Mouse (Mus musculus) MEL (cell line): Measurements from ENCODE around the gene Toe1. TPM values are rescaled to one million over a fixed set of nuclear protein-coding genes. Genes with fewer than 3 reads are reported as not detected.

Experiments
- DNase-seq: peaks from one replicate; pipeline ENCODE4 v3.0.0; 2011; ENCODE audit warnings: low read depth, low spot score
- H3K27ac ChIP-seq: 2 replicates; pipeline ENCODE4 v1.5.1; 2012; ENCODE audit warnings: low read depth, mild to moderate bottlenecking, control low read depth, low read length, moderate library complexity; ENCODE audit not compliant: control insufficient read depth
- H3K27me3 ChIP-seq, 2 experiments: fragments of 150-350 bp in 1 of 2; sonication (generic) in 1 of 2; 2 replicates each; pipeline ENCODE4 v1.6.1; 2012; ENCODE audit warnings: low read length in 2 of 2, mild to moderate bottlenecking in 2 of 2, improper control_type of control experiment in 1 of 2, moderate library complexity in 1 of 2; ENCODE audit not compliant: insufficient read depth in 2 of 2, control insufficient read depth in 1 of 2
- H3K36me3 ChIP-seq, 2 experiments: 2 replicates each; pipeline ENCODE4 v1.6.1; 2012 to 2014; ENCODE audit warnings: low read length in 2 of 2, improper control_type of control experiment in 1 of 2, inconsistent platforms in 1 of 2, mild to moderate bottlenecking in 1 of 2; ENCODE audit not compliant: insufficient read depth in 2 of 2, control insufficient read depth in 1 of 2
- H3K4me1 ChIP-seq, 2 experiments: fragments of 150-350 bp in 1 of 2; sonication (generic) in 1 of 2; 2 replicates each; pipeline ENCODE4 v1.6.1; 2012; ENCODE audit warnings: low read length in 2 of 2, improper control_type of control experiment in 1 of 2, mild to moderate bottlenecking in 1 of 2; ENCODE audit not compliant: insufficient read depth in 2 of 2, control insufficient read depth in 1 of 2
- H3K4me3 ChIP-seq, 2 experiments: fragments of 150-350 bp in 1 of 2; sonication (generic) in 1 of 2; 2 replicates each; pipeline ENCODE4 v1.5.1; 2012; ENCODE audit warnings: low read depth in 2 of 2, low read length in 2 of 2, mild to moderate bottlenecking in 2 of 2, moderate library complexity in 2 of 2, control low read depth in 1 of 2, improper control_type of control experiment in 1 of 2; ENCODE audit not compliant: control insufficient read depth in 1 of 2, insufficient read depth in 1 of 2
- H3K79me2 ChIP-seq: 2 replicates; pipeline ENCODE4 v1.6.1; 2012; ENCODE audit warnings: mild to moderate bottlenecking, low read length, moderate library complexity; ENCODE audit not compliant: control insufficient read depth, poor library complexity, insufficient read depth
- H3K9ac ChIP-seq: 2 replicates; pipeline ENCODE4 v1.6.1; 2012; ENCODE audit warnings: low read depth, mild to moderate bottlenecking, control low read depth, low read length, moderate library complexity; ENCODE audit not compliant: control insufficient read depth, poor library complexity, severe bottlenecking
- H3K9me3 ChIP-seq: fragments of 150-350 bp; sonication (generic); replicated peaks from 2 replicates; pipeline ENCODE4 v1.6.1; 2012; ENCODE audit warnings: mild to moderate bottlenecking, low read length, improper control_type of control experiment, moderate library complexity; ENCODE audit not compliant: insufficient read depth
- CHD2 ChIP-seq: IDR thresholded peaks from 2 replicates; pipeline ENCODE4 v1.6.1; 2011; ENCODE audit warnings: low read length, improper control_type of control experiment
- CTCF ChIP-seq, 3 experiments: IDR thresholded peaks in 2 of 3; conservative IDR thresholded peaks in 1 of 3; 2 replicates each; pipeline ENCODE4 v1.5.1; 2011 to 2012; ENCODE audit warnings: low read length in 3 of 3, low read depth in 2 of 3, mild to moderate bottlenecking in 2 of 3, improper control_type of control experiment in 1 of 3, inconsistent platforms in 1 of 3, mixed read lengths in 1 of 3, moderate library complexity in 1 of 3; ENCODE audit not compliant: control insufficient read depth in 1 of 3, insufficient read depth in 1 of 3, poor library complexity in 1 of 3, severe bottlenecking in 1 of 3
- ETS1 ChIP-seq: IDR thresholded peaks from 2 replicates; pipeline ENCODE4 v1.6.1; 2012; ENCODE audit warnings: low read depth, mild to moderate bottlenecking, inconsistent platforms, low read length, improper control_type of control experiment, moderate library complexity
- GABPA ChIP-seq: IDR thresholded peaks from 2 replicates; pipeline ENCODE4 v1.6.1; 2012; ENCODE audit warnings: low read depth, mild to moderate bottlenecking, inconsistent platforms, low read length, improper control_type of control experiment, moderate library complexity
- GATA1 ChIP-seq: IDR thresholded peaks from 2 replicates; pipeline ENCODE4 v1.6.1; 2011; ENCODE audit warnings: low read depth, low read length, improper control_type of control experiment
- MAZ ChIP-seq: IDR thresholded peaks from 2 replicates; pipeline ENCODE4 v1.6.1; 2012; ENCODE audit warnings: low read depth, mild to moderate bottlenecking, inconsistent platforms, low read length, improper control_type of control experiment
- MEF2A ChIP-seq: IDR thresholded peaks from 2 replicates; pipeline ENCODE4 v1.6.1; 2014; ENCODE audit warnings: low read depth, mild to moderate bottlenecking, inconsistent platforms, low read length, improper control_type of control experiment; ENCODE audit not compliant: poor library complexity, insufficient replicate concordance, severe bottlenecking; ENCODE audit errors: extremely low read depth
- POLR2A ChIP-seq, 2 experiments: IDR thresholded peaks; 2 replicates each; pipeline ENCODE4 v1.6.1; 2011 to 2012; ENCODE audit warnings: low read length in 2 of 2, mild to moderate bottlenecking in 2 of 2, control low read depth in 1 of 2, improper control_type of control experiment in 1 of 2, low read depth in 1 of 2, moderate library complexity in 1 of 2; ENCODE audit not compliant: control insufficient read depth in 1 of 2, insufficient read depth in 1 of 2, poor library complexity in 1 of 2
- RCOR1 ChIP-seq: IDR thresholded peaks from 2 replicates; pipeline ENCODE4 v1.6.1; 2012; ENCODE audit warnings: low read depth, mild to moderate bottlenecking, inconsistent platforms, low read length, improper control_type of control experiment
- ZC3H11A ChIP-seq: IDR thresholded peaks from 2 replicates; pipeline ENCODE4 v1.6.1; 2012; ENCODE audit warnings: low read depth, mild to moderate bottlenecking, inconsistent platforms, low read length, improper control_type of control experiment
- ZNF384 ChIP-seq: IDR thresholded peaks from 2 replicates; pipeline ENCODE4 v1.6.1; 2012; ENCODE audit warnings: low read depth, mild to moderate bottlenecking, inconsistent platforms, low read length, improper control_type of control experiment
- polyA plus RNA-seq, 2 experiments: library from polyadenylated mRNA; stranded (reverse) in 1 of 2; unstranded in 1 of 2; fragments of >175 nt in 1 of 2; fragments of >200 nt in 1 of 2; gene quantifications; 2 replicates each; pipeline versions ENCODE4 v1.2.1 to v1.2.4; 2012; ENCODE audit warnings: low replicate concordance in 2 of 2, low read depth in 1 of 2; ENCODE audit not compliant: insufficient read length in 2 of 2, insufficient read depth in 1 of 2, missing spikeins in 1 of 2
- total RNA-seq: library from RNA; depleted of rRNA; stranded (reverse); fragments of 300-350 nt; gene quantifications from 2 replicates; pipeline ENCODE4 v1.2.3, GENCODE M21; 2012; rRNA removed

Gene Toe1
- total and polyA plus RNA-seq, 3 experiments, result 38.3 to 49.3 TPM; not detected in 1

DNA sequence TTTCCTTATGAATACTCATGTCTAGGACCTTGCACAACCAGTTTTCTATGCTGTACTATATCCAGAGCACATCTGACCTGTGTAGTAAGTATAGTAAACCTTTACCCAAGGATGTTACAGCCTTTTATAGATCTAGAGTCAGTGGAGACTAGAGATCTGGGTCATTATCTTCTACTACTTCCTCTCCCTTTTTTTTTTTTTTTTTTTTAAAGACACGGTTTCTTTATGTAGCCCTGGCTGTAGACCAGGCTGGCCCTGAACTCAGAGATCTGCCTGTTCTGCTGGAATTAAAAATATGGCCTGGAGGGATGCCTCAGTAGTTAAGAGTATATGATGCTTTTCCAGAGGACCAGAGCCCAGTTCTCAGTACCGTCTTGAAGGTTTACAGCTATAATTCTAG, 45.5 kb downstream of the Toe1 start:
- Histone ChIP-seq H3K9me3 (no peaks in the 10 kb centered on the region), H3K4me3 (no peak overlapping the region), H3K27ac (no peak overlapping the region), H3K36me3 (peaks cover 0 to 2% of the 10 kb centered on the region in 2 experiments; a peak in 1 of 4 replicates), H3K9ac (no peak overlapping the region), H3K79me2 (no peaks in the 10 kb centered on the region), H3K4me1 (no peaks in the 10 kb centered on the region), H3K27me3 (no peaks in the 10 kb centered on the region)
- no peak for DNase-seq
- TF ChIP-seq ZNF384 (peak; percentile 92), ETS1 (no peak)

DNA sequence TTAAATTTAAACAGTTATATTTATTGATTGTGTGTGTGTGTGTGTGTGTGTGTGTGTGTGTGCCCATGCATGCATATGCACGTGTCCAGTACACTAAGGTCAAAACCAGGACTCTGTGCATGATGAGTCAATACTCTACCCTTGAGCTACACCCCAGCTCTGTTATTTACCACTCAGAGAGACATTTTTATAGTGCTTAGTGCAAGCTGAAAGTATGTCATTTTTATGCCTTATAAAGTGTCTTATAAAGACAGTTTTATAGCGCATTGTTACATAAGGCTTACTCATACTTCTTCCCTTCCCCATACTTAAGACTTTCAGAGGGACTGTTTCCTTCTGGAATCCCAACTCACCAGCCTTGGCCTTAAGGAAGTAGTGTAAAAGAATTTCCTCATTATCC, 57.7 kb downstream of the Toe1 start:
- H3K4me3 ChIP-seq, result no peak overlapping the region
- no peak for DNase-seq
- no peaks in the 10 kb centered on the region for H3K79me2 ChIP-seq
- no peak for TF ChIP-seq MEF2A
- TF ChIP-seq GABPA, result no peak
- no peak for TF ChIP-seq POLR2A (IDR thresholded peaks at IDR 0.05; ENCODE audit: control insufficient read depth in 1 of 2, insufficient read depth in 1 of 2, low read depth in 1 of 2, low read length in 2 of 2, poor library complexity in 1 of 2)
- no peak for TF ChIP-seq ZC3H11A
- no peak for TF ChIP-seq CHD2
- no peak for TF ChIP-seq RCOR1
- no peak for TF ChIP-seq GATA1
- no peak for TF ChIP-seq ZNF384
- no peak for TF ChIP-seq MAZ
- TF ChIP-seq CTCF (IDR thresholded peaks at IDR 0.05 in 2 of 3, conservative IDR thresholded peaks at IDR 0.05 in 1 of 3; ENCODE audit: control insufficient read depth in 1 of 3, insufficient read depth in 1 of 3, low read depth in 2 of 3, low read length in 3 of 3, poor library complexity in 1 of 3, severe bottlenecking in 1 of 3), result no peak
- H3K27ac ChIP-seq, result no peak overlapping the region
- no peaks in the 10 kb centered on the region for H3K27me3 ChIP-seq
- H3K9ac ChIP-seq, result no peak overlapping the region
- no peaks in the 10 kb centered on the region for H3K9me3 ChIP-seq
- H3K4me1 ChIP-seq, result no peaks in the 10 kb centered on the region
- no peaks in the 10 kb centered on the region for H3K36me3 ChIP-seq

Other genes starting within 250 kb of the Toe1 start
- gene Gpbp1l1, start 250.0 kb downstream of the Toe1 start, total RNA-seq, result 26.7 and 29.1 TPM in 2 replicates
- gene Gpbp1l1, start 250.0 kb downstream of the Toe1 start, polyA plus RNA-seq, result 10 to 100 TPM in 1 of 2 experiments, not detected in 1; 46.3 TPM
- gene Ccdc17, start 211.0 kb downstream of the Toe1 start, total RNA-seq, result 1.0 and 1.2 TPM in 2 replicates
- gene Ccdc17, start 211.0 kb downstream of the Toe1 start, polyA plus RNA-seq, result 1 to 10 TPM in 1 of 2 experiments, not detected in 1; 1.5 TPM
- gene Nasp, start 179.7 kb downstream of the Toe1 start, total RNA-seq, result 133 and 159 TPM in 2 replicates
- 100 to 1,000 TPM in 1 of 2 experiments, not detected in 1; 174 TPM for gene Nasp, start 179.7 kb downstream of the Toe1 start, polyA plus RNA-seq
- gene Akr1a1, start 156.0 kb downstream of the Toe1 start, total RNA-seq, result 258 and 281 TPM in 2 replicates
- gene Akr1a1, start 156.0 kb downstream of the Toe1 start, polyA plus RNA-seq, result 100 to 1,000 TPM in 1 of 2 experiments, not detected in 1; 358 TPM
- 223 and 307 TPM in 2 replicates for gene Prdx1, start 122.1 kb downstream of the Toe1 start, total RNA-seq
- 100 to 1,000 TPM in 1 of 2 experiments, not detected in 1; 416 TPM for gene Prdx1, start 122.1 kb downstream of the Toe1 start, polyA plus RNA-seq
- 12.2 and 15.1 TPM in 2 replicates for gene Mmachc, start 99.2 kb downstream of the Toe1 start, total RNA-seq
- gene Mmachc, start 99.2 kb downstream of the Toe1 start, polyA plus RNA-seq, result 10 to 100 TPM in 1 of 2 experiments, not detected in 1; 22.8 TPM
- gene Ccdc163, start 99.1 kb downstream of the Toe1 start, total RNA-seq, result 12.3 and 14.2 TPM in 2 replicates
- 10 to 100 TPM in 1 of 2 experiments, not detected in 1; 26.0 TPM for gene Ccdc163, start 99.1 kb downstream of the Toe1 start, polyA plus RNA-seq
- 2.3 and 2.8 TPM in 2 replicates for gene Tesk2, start 86.7 kb downstream of the Toe1 start, total RNA-seq
- 1 to 10 TPM in 1 of 2 experiments, not detected in 1; 3.3 TPM for gene Tesk2, start 86.7 kb downstream of the Toe1 start, polyA plus RNA-seq
- 0.75 and 0.81 TPM in 2 replicates for gene Mutyh, start 83 bp upstream of the Toe1 start, total RNA-seq
- 1 to 10 TPM in 1 of 2 experiments, not detected in 1; 2.5 TPM for gene Mutyh, start 83 bp upstream of the Toe1 start, polyA plus RNA-seq
- gene Hpdl, start 14.1 kb upstream of the Toe1 start, total RNA-seq, result 0.10 TPM in 1 of 2 replicates, not detected in the other
- under 1 TPM in 1 of 2 experiments, not detected in 1; 0.14 TPM for gene Hpdl, start 14.1 kb upstream of the Toe1 start, polyA plus RNA-seq
- 0.03 TPM in 1 of 2 replicates, not detected in the other for gene Zswim5, start 69.7 kb upstream of the Toe1 start, total RNA-seq
- under 1 TPM in 1 of 2 experiments, not detected in 1; 0.03 TPM for gene Zswim5, start 69.7 kb upstream of the Toe1 start, polyA plus RNA-seq
- gene Urod, start 186.8 kb upstream of the Toe1 start, total RNA-seq, result 72.0 and 108 TPM in 2 replicates
- 100 to 1,000 TPM; 132 to 645 TPM for gene Urod, start 186.8 kb upstream of the Toe1 start, polyA plus RNA-seq
- gene Hectd3, start 187.7 kb upstream of the Toe1 start, total RNA-seq, result 9.8 TPM in 2 replicates
- gene Hectd3, start 187.7 kb upstream of the Toe1 start, polyA plus RNA-seq, result 10 to 100 TPM in 1 of 2 experiments, not detected in 1; 19.1 TPM
- gene Eif2b3, start 211.8 kb upstream of the Toe1 start, total RNA-seq, result 75.4 and 79.3 TPM in 2 replicates
- gene Eif2b3, start 211.8 kb upstream of the Toe1 start, polyA plus RNA-seq, result 10 to 100 TPM in 1 of 2 experiments, not detected in 1; 77.5 TPM